Mouse (Mus musculus): ENCODE results near the gene Ankrd55. TPM values are rescaled to one million over a fixed set of nuclear protein-coding genes. Genes with fewer than 3 reads are reported as not detected.

Gene Ankrd55
- total and polyA plus RNA-seq, 2 experiments from 2014 or later, result 5.7 to 15.6 TPM

DNA sequence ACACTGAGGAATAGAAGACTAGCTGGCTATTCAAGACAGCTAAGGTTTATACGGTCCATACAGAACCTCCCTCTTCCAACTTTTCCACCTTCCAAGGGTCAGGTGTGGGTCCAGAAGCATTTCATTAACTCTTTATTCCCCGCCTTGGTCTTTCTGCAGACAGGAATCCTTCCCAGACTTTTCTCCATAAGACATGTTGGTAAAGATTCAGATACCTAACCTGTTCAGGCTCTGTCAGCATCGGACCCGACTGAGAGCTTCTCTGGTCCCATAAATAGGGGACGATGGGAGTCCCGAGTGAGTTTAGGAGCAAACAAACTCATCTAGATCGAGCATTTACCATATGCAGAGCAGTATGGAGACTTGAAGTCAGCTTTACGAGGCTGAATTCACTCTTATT is 12.3 kb upstream of the Ankrd55 start:
- Histone ChIP-seq H3K4me3 (ENCODE audit: low read depth, low read length) (no peak overlapping the region), H3K9ac (no peak overlapping the region), H3K27ac (ENCODE audit: low read depth, low read length) (no peak overlapping the region), H3K4me1 (ENCODE audit: insufficient read depth) (no peaks in the 10 kb centered on the region), H3K4me2 (ENCODE audit: low read depth) (no peak overlapping the region), H3K9me3 (ENCODE audit: low read length) (no peaks in the 10 kb centered on the region), H3K27me3 (ENCODE audit: insufficient read depth, low read length) (no peaks in the 10 kb centered on the region), H3K36me3 (ENCODE audit: insufficient read depth) (no peaks in the 10 kb centered on the region)
- DNase-seq (no peak), ATAC-seq (no peak)
- 88% methylated on average over 8 of the region's 8 CpGs for WGBS
- no peak for TF ChIP-seq CTCF (IDR thresholded peaks at IDR 0.05; ENCODE audit: low read depth)

DNA sequence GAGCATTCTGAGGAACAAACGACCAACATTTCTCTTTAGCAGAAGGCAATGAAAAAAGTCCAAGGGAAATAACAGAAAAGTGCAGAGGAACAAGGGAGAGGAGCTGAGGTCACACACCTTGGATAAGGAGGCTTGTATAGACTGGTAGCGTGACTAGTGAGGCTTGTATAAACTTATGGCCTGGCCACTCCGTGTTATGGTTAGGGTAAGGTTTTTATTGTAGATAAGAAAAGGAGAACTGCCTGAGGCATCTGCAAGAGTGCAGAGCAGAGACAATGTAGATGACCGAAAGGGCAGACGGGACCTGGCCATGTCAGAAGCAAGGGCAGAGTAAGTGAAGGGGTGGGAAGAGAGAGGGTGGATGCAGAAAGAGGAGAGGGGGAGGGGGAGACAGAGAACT is 10.7 kb upstream of the Ankrd55 start:
- no peak overlapping the region for H3K4me2 ChIP-seq (ENCODE audit: low read depth)
- H3K4me1 ChIP-seq (ENCODE audit: insufficient read depth), result no peaks in the 10 kb centered on the region
- H3K9ac ChIP-seq, result no peak overlapping the region
- no peaks in the 10 kb centered on the region for H3K9me3 ChIP-seq (ENCODE audit: low read length)
- H3K27me3 ChIP-seq (ENCODE audit: insufficient read depth, low read length), result no peaks in the 10 kb centered on the region
- DNase-seq, result no peak
- no peak for ATAC-seq
- WGBS, result 84% methylated on average over 5 of the region's 5 CpGs
- no peak overlapping the region for H3K27ac ChIP-seq (ENCODE audit: low read depth, low read length)
- no peaks in the 10 kb centered on the region for H3K36me3 ChIP-seq (ENCODE audit: insufficient read depth)
- H3K4me3 ChIP-seq (ENCODE audit: low read depth, low read length), result no peak overlapping the region
- TF ChIP-seq CTCF (IDR thresholded peaks at IDR 0.05; ENCODE audit: low read depth), result no peak

- Histone ChIP-seq H3K4me3 (ENCODE audit: low read depth, low read length) (no peak overlapping the region), H3K9ac (no peak overlapping the region), H3K9me3 (ENCODE audit: low read length) (no peaks in the 10 kb centered on the region), H3K4me2 (ENCODE audit: low read depth) (no peak overlapping the region), H3K36me3 (ENCODE audit: insufficient read depth) (no peaks in the 10 kb centered on the region), H3K4me1 (ENCODE audit: insufficient read depth) (no peaks in the 10 kb centered on the region), H3K27me3 (ENCODE audit: insufficient read depth, low read length) (no peaks in the 10 kb centered on the region), H3K27ac (ENCODE audit: low read depth, low read length) (no peak overlapping the region)
- peak; percentile 43 for DNase-seq
- TF ChIP-seq CTCF (IDR thresholded peaks at IDR 0.05; ENCODE audit: low read depth), result no peak
- 54% methylated on average over 7 of the region's 7 CpGs for WGBS
- ATAC-seq, result peak; percentile 78
Measured at GRCm38 (mm10) chr13:112278251-112278650, 10.0 kb upstream of the Ankrd55 start.

DNA sequence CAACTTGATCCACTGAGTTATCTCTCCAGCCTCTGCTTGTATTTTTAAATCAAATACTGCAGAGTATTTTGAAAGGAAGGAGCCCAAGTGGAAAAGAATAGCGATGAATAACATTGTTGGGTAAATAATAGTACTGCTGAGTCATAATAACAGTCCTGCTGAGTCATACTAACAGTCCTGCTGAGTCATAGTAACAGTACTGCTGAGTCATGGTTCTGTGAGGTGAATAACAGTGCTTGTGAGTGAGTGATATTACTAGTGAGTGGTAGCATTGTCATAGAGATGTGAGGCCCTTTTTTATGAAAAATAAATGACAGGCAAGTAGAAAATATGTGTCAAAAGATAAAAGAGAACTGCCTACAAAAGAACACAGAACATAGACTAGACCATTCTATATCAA is 1.1 kb upstream of the Ankrd55 start:
- WGBS, result 85% methylated on average over 1 of the region's 1 CpGs

GRCm38 (mm10) chr13:112287571-112288224 is 553 bp upstream of the Ankrd55 start:
- peak overlapping the region; percentile 32 for H3K4me3 ChIP-seq (ENCODE audit: low read depth, low read length)
- no peaks in the 10 kb centered on the region for H3K27me3 ChIP-seq (ENCODE audit: insufficient read depth, low read length)
- H3K9me3 ChIP-seq (ENCODE audit: low read length), result no peaks in the 10 kb centered on the region
- no peak for TF ChIP-seq CTCF (IDR thresholded peaks at IDR 0.05; ENCODE audit: low read depth)
- H3K4me2 ChIP-seq (ENCODE audit: low read depth), result peak overlapping the region; percentile 56
- ATAC-seq (peak; percentile 54), DNase-seq (no peak)
- H3K4me1 ChIP-seq (ENCODE audit: insufficient read depth), result peaks cover 8% of the 10 kb centered on the region
- WGBS, result 45% methylated on average over 6 of the region's 6 CpGs
- peak overlapping the region; percentile 76 for H3K27ac ChIP-seq (ENCODE audit: low read depth, low read length)
- H3K36me3 ChIP-seq (ENCODE audit: insufficient read depth), result no peaks in the 10 kb centered on the region
- H3K9ac ChIP-seq, result no peak overlapping the region

More for the DNA sequence above, 1.1 kb upstream of the Ankrd55 start:
- no peaks in the 10 kb centered on the region for H3K36me3 ChIP-seq (ENCODE audit: insufficient read depth)
- DNase-seq (no peak), ATAC-seq (no peak)
- no peak overlapping the region for H3K27ac ChIP-seq (ENCODE audit: low read depth, low read length)
- no peak for TF ChIP-seq CTCF (IDR thresholded peaks at IDR 0.05; ENCODE audit: low read depth)
- no peaks in the 10 kb centered on the region for H3K9me3 ChIP-seq (ENCODE audit: low read length)
- no peak overlapping the region for H3K9ac ChIP-seq
- H3K4me1 ChIP-seq (ENCODE audit: insufficient read depth), result peaks cover 8% of the 10 kb centered on the region
- no peaks in the 10 kb centered on the region for H3K27me3 ChIP-seq (ENCODE audit: insufficient read depth, low read length)
- no peak overlapping the region for H3K4me3 ChIP-seq (ENCODE audit: low read depth, low read length)
- no peak overlapping the region for H3K4me2 ChIP-seq (ENCODE audit: low read depth)

GRCm38 (mm10) chr13:112289338-112289737 is 1.1 kb downstream of the Ankrd55 start:
- Histone ChIP-seq H3K9me3 (ENCODE audit: low read length) (no peaks in the 10 kb centered on the region), H3K4me1 (ENCODE audit: insufficient read depth) (peaks cover 8% of the 10 kb centered on the region), H3K36me3 (ENCODE audit: insufficient read depth) (no peaks in the 10 kb centered on the region), H3K27ac (ENCODE audit: low read depth, low read length) (peak overlapping the region; percentile 76), H3K4me2 (ENCODE audit: low read depth) (peak overlapping the region; percentile 56), H3K4me3 (ENCODE audit: low read depth, low read length) (peak overlapping the region; percentile 32), H3K27me3 (ENCODE audit: insufficient read depth, low read length) (no peaks in the 10 kb centered on the region), H3K9ac (peak overlapping the region; percentile 26; the same call in 1 of the 2 replicates)
- no peak for TF ChIP-seq CTCF (IDR thresholded peaks at IDR 0.05; ENCODE audit: low read depth)
- peak; percentile 41 for DNase-seq
- ATAC-seq, result peak; percentile 12; the same call in 1 of the 2 replicates
- WGBS, result 51% methylated on average over 9 of the region's 9 CpGs

- Histone ChIP-seq H3K27me3 (ENCODE audit: insufficient read depth, low read length) (no peaks in the 10 kb centered on the region), H3K4me2 (ENCODE audit: low read depth) (peak overlapping the region; percentile 56), H3K4me3 (ENCODE audit: low read depth, low read length) (peak overlapping the region; percentile 32), H3K4me1 (ENCODE audit: insufficient read depth) (peaks cover 8% of the 10 kb centered on the region), H3K27ac (ENCODE audit: low read depth, low read length) (0 out of 2 replicates have a peak overlapping the region, but pooled peaks have one; percentile 76), H3K9me3 (ENCODE audit: low read length) (no peaks in the 10 kb centered on the region), H3K9ac (no peak overlapping the region), H3K36me3 (ENCODE audit: insufficient read depth) (no peaks in the 10 kb centered on the region)
- ATAC-seq (no peak), DNase-seq (peak; percentile 29)
- TF ChIP-seq CTCF (IDR thresholded peaks at IDR 0.05; ENCODE audit: low read depth), result no peak
- 40% methylated on average over 4 of the region's 4 CpGs for WGBS
Measured at GRCm38 (mm10) chr13:112289981-112290380, 1.7 kb downstream of the Ankrd55 start.
